In genomic region chr12:34795487-34795886, GRCm38 (mm10) we compare ENCODE assay signal across 19 mouse cellular contexts.
DNase-seq lines count a peak whose midpoint lies in the region; ATAC-seq and TF ChIP-seq lines count a peak whose summit lies in the region.
"Had no signal": no experiment of that assay in that cellular context is flagged by ENCODE, and none has a peak within 500 bp of the region (broad histone marks: within the 10 kb centered on the region; RNA-seq: fewer than 3 reads in every experiment).

No protein-coding gene starts in this region.

- no peaks in the 10 kb centered on the region for H3K9me3 ChIP-seq in lung, embryonic 14.5 days (ENCODE audit: low read depth, low read length)
- H3K9me3 ChIP-seq in kidney, embryonic 14.5 days (ENCODE audit: control insufficient read depth, low read length), result no peaks in the 10 kb centered on the region
- H3K9me3 ChIP-seq: forebrain, embryonic 10.5 days; heart, embryonic 10.5 days; hindbrain, embryonic 15.5 days; intestine, embryonic 15.5 days; midbrain, embryonic 15.5 days had no signal

- H3K27ac ChIP-seq in lung, embryonic 14.5 days (ENCODE audit: low read depth), result no peak overlapping the region
- H3K27ac ChIP-seq in kidney, embryonic 14.5 days (ENCODE audit: low read depth, low read length), result no peak overlapping the region
- H3K27ac ChIP-seq: forebrain, embryonic 10.5 days; heart, embryonic 10.5 days; hindbrain, embryonic 15.5 days; intestine, embryonic 15.5 days; liver, embryonic 14.5 days; midbrain, embryonic 15.5 days had no signal

- no peak overlapping the region for H3K4me2 ChIP-seq in lung, embryonic 14.5 days
- no peak overlapping the region for H3K4me2 ChIP-seq in kidney, embryonic 14.5 days (replicated peaks; ENCODE audit: low read depth, low read length)
- H3K4me2 ChIP-seq: hindbrain, embryonic 15.5 days; intestine, embryonic 15.5 days; midbrain, embryonic 15.5 days had no signal

- no peaks in the 10 kb centered on the region for H3K36me3 ChIP-seq in lung, embryonic 14.5 days (ENCODE audit: insufficient read depth)
- H3K36me3 ChIP-seq in kidney, embryonic 14.5 days (ENCODE audit: control insufficient read depth, insufficient read depth, low read length), result no peaks in the 10 kb centered on the region
- H3K36me3 ChIP-seq: forebrain, embryonic 10.5 days; heart, embryonic 10.5 days; hindbrain, embryonic 15.5 days; intestine, embryonic 15.5 days; midbrain, embryonic 15.5 days had no signal

- no peaks in the 10 kb centered on the region for H3K27me3 ChIP-seq in lung, embryonic 14.5 days (ENCODE audit: insufficient read depth, low read length)
- no peaks in the 10 kb centered on the region for H3K27me3 ChIP-seq in kidney, embryonic 14.5 days (ENCODE audit: control insufficient read depth, insufficient read depth, low read length)
- H3K27me3 ChIP-seq: hindbrain, embryonic 15.5 days; intestine, embryonic 15.5 days; midbrain, embryonic 15.5 days had no signal

- peaks cover 5% of the 10 kb centered on the region for H3K4me1 ChIP-seq in lung, embryonic 14.5 days (ENCODE audit: insufficient read depth)
- no peaks in the 10 kb centered on the region; the same call in 1 of the 2 replicates for H3K4me1 ChIP-seq in kidney, embryonic 14.5 days (ENCODE audit: control insufficient read depth, insufficient read depth, low read length)
- H3K4me1 ChIP-seq: midbrain, embryonic 15.5 days had no signal

- no peak for TF ChIP-seq CTCF in lung, embryonic 14.5 days (IDR thresholded peaks at IDR 0.05; ENCODE audit: low read depth)

- WGBS in lung, embryonic 14.5 days, result 30% methylated on average over 4 of the region's 4 CpGs
- 44% methylated on average over 4 of the region's 4 CpGs for WGBS in kidney, embryonic 14.5 days

- H3K9ac ChIP-seq in lung, embryonic 14.5 days, result no peak overlapping the region
- no peak overlapping the region for H3K9ac ChIP-seq in kidney, embryonic 14.5 days (ENCODE audit: low read depth, low read length)
- H3K9ac ChIP-seq: forebrain, postnatal 0 days; hindbrain, embryonic 15.5 days; intestine, embryonic 15.5 days; liver, embryonic 14.5 days; midbrain, embryonic 15.5 days had no signal

- no peak overlapping the region for H3K4me3 ChIP-seq in lung, embryonic 14.5 days (ENCODE audit: low read depth, low read length)
- no peak overlapping the region for H3K4me3 ChIP-seq in kidney, embryonic 14.5 days (ENCODE audit: low read length)
- H3K4me3 ChIP-seq: forebrain, embryonic 10.5 days; heart, embryonic 10.5 days; hindbrain, embryonic 15.5 days; intestine, embryonic 15.5 days; midbrain, embryonic 15.5 days; myocyte had no signal

- DNase-seq in adrenal gland, postnatal 14 days, result peak; percentile 19
- DNase-seq in adrenal gland, adult 2 months, result no peak
- DNase-seq in lung, embryonic 14.5 days, result peak; percentile 73
- DNase-seq in lung, postnatal 36 days, result no peak
- peak; percentile 43 to 55 for DNase-seq in kidney, postnatal 4 days
- no peak for DNase-seq in cerebellum, postnatal 25 days
- DNase-seq: cerebellum, adult 9-10 months; forebrain, postnatal 0 days; layer of hippocampus, postnatal 36 days; right cerebral cortex, postnatal 25 days had no signal

- peak; percentile 47 for ATAC-seq in lung, embryonic 14.5 days (ENCODE audit: insufficient read depth)
- peak; percentile 62; the same call in 1 of the 2 replicates for ATAC-seq in kidney, embryonic 14.5 days (ENCODE audit: low FRiP score, low TSS enrichment)
- ATAC-seq: CD4-positive, CD25-positive, alpha-beta regulatory T cell, adult 4 months; forebrain, postnatal 0 days; intestine, embryonic 15.5 days; midbrain, embryonic 15.5 days had no signal

Comparison
In these comparisons a context has a peak if more than half of its experiments do, and no peak if none do; other contexts are left out.
1. DNase-seq: peak in adrenal gland, postnatal 14 days (single experiment), lung, embryonic 14.5 days (single experiment) and kidney, postnatal 4 days (2 of 2); none in adrenal gland, adult 2 months (single experiment), lung, postnatal 36 days (single experiment) and cerebellum, postnatal 25 days (0 of 2).